In genomic region chr11:23497335-23497717, GRCm38 (mm10) we compare ENCODE assay signal across 8 mouse cellular contexts. TPM values are rescaled to one million over a fixed set of nuclear protein-coding genes. Genes with fewer than 3 reads are reported as not detected.
DNase-seq lines count a peak whose midpoint lies in the region; ATAC-seq and TF ChIP-seq lines count a peak whose summit lies in the region.

No protein-coding gene starts in this region.

- peaks cover 22% of the 10 kb centered on the region for H3K4me1 ChIP-seq in kidney, embryonic 15.5 days
- peaks cover 36% of the 10 kb centered on the region for H3K4me1 ChIP-seq in liver, embryonic 12.5 days

- no peak for TF ChIP-seq CTCF in gastrocnemius, adult 2 months (IDR thresholded peaks at IDR 0.05)

- intact Hi-C loops in gastrocnemius, adult 2 months (cut with DNase I) = loop anchor here (5.0 to 10.0 kb wide), 4 partner anchors 135 to 1930 kb away; partner anchors contain the start of genes 0610010F05Rik, Commd1, Gm28048 and Pex13

- no peak for TF ChIP-seq POLR2A in myocyte (IDR thresholded peaks at IDR 0.05; ENCODE audit: insufficient read length, low read depth)

- peak overlapping the region; percentile 96 for H3K27ac ChIP-seq in gastrocnemius, adult 2 months
- H3K27ac ChIP-seq in kidney, embryonic 15.5 days = peak overlapping the region; percentile 97
- H3K27ac ChIP-seq in liver, embryonic 12.5 days = peak overlapping the region; percentile 92

- peak; percentile 88 for ATAC-seq in kidney, embryonic 15.5 days (replicated peaks; ENCODE audit: low FRiP score)
- peak; percentile 69 for ATAC-seq in liver, embryonic 12.5 days

- peak overlapping the region; percentile 75 for H3K4me2 ChIP-seq in kidney, embryonic 15.5 days
- H3K4me2 ChIP-seq in liver, embryonic 12.5 days = peak overlapping the region; percentile 86
- peak overlapping the region; percentile 92 for H3K4me2 ChIP-seq in myocyte (ENCODE audit: low read depth)

- peak overlapping the region; percentile 89 for H3K9ac ChIP-seq in kidney, embryonic 15.5 days
- H3K9ac ChIP-seq in liver, embryonic 12.5 days = peak overlapping the region; percentile 95

- H3K79me2 ChIP-seq in myocyte (ENCODE audit: control insufficient read depth, insufficient read depth) = peaks cover 33% of the 10 kb centered on the region

- no peaks in the 10 kb centered on the region for H3K9me3 ChIP-seq in kidney, embryonic 15.5 days (replicated peaks)
- H3K9me3 ChIP-seq in liver, embryonic 12.5 days (replicated peaks) = no peaks in the 10 kb centered on the region

- peak overlapping the region; percentile 100 for H3K4me3 ChIP-seq in gastrocnemius, adult 2 months
- peak overlapping the region; percentile 89 for H3K4me3 ChIP-seq in kidney, embryonic 15.5 days (replicated peaks)
- peak overlapping the region; percentile 81 for H3K4me3 ChIP-seq in liver, embryonic 12.5 days
- peak overlapping the region; percentile 57 for H3K4me3 ChIP-seq in myocyte

- under 1% methylated on average over 22 of the region's 22 CpGs for WGBS in kidney, embryonic 15.5 days
- WGBS in liver, embryonic 12.5 days (ENCODE audit: insufficient replicate concordance) = under 1% methylated on average over 21 of the region's 22 CpGs

- no peaks in the 10 kb centered on the region for H3K27me3 ChIP-seq in kidney, embryonic 15.5 days
- H3K27me3 ChIP-seq in liver, embryonic 12.5 days (replicated peaks) = peaks cover 3% of the 10 kb centered on the region; the same call in 1 of the 2 replicates
- H3K27me3 ChIP-seq in myocyte (ENCODE audit: control insufficient read depth, insufficient read depth, insufficient read length) = no peaks in the 10 kb centered on the region

- peaks cover 31% of the 10 kb centered on the region for H3K36me3 ChIP-seq in kidney, embryonic 15.5 days
- H3K36me3 ChIP-seq in liver, embryonic 12.5 days = peaks cover 41% of the 10 kb centered on the region
- H3K36me3 ChIP-seq in myocyte (ENCODE audit: control insufficient read depth, insufficient read depth) = peaks cover 23% of the 10 kb centered on the region

- DNase-seq in urinary bladder, postnatal 25 days (ENCODE audit: low spot score) = peak; percentile 63
- DNase-seq in urinary bladder, postnatal 10 days (ENCODE audit: low spot score) = no peak
- peak; percentile 57 to 60 for DNase-seq in cerebellum, postnatal 36 days
- peak; percentile 84 for DNase-seq in gastrocnemius, adult 2 months
- DNase-seq in yolk sac, embryonic 10.5 days (ENCODE audit: low spot score) = peak; percentile 73

- H3ac ChIP-seq in myocyte (ENCODE audit: control insufficient read depth, insufficient read length) = peak overlapping the region; percentile 71

TF ChIP-seq in myocyte, 11 proteins besides CTCF, POLR2A, EP300 and RAD21:
- TF ChIP-seq POLR2AphosphoS2 (IDR thresholded peaks at IDR 0.05; ENCODE audit: insufficient read length, low read depth) = no peak
- no peak for TF ChIP-seq TCF12 (IDR thresholded peaks at IDR 0.05; ENCODE audit: insufficient read depth, poor library complexity, severe bottlenecking)
- no peak for TF ChIP-seq TCF3 (IDR thresholded peaks at IDR 0.05; ENCODE audit: insufficient read length, low read depth)
- no peak for TF ChIP-seq E2F4 (IDR thresholded peaks at IDR 0.05; ENCODE audit: insufficient read depth)
- peak; percentile 2 to 76 (median 72) for TF ChIP-seq MYOG (IDR thresholded peaks at IDR 0.05; ENCODE audit: control insufficient read depth in 1 of 3, insufficient read depth in 1 of 3, insufficient read length in 2 of 3, low read depth in 2 of 3)
- no peak for TF ChIP-seq REST (IDR thresholded peaks at IDR 0.05; ENCODE audit: insufficient read depth, insufficient read length)
- TF ChIP-seq MYOD1 (IDR thresholded peaks at IDR 0.05; ENCODE audit: control insufficient read depth in 1 of 3, insufficient read length in 2 of 3, low read depth in 2 of 3) = peak in 2 of 3 experiments; percentile 70 to 75

RNA-seq across cellular contexts. Expression of gene Ahsa2, which starts 0.5 kb away (rescaled TPM):
- total RNA-seq in gastrocnemius, adult 2 months (2021) = 10 to 100 TPM; 37.7 to 44.7 TPM
- polyA plus RNA-seq in kidney, embryonic 15.5 days (2015; fragmentation: Nextera tagmentation; extraction: Ambion mirVana) = 75.5 and 86.8 TPM in 2 replicates
- polyA plus RNA-seq in liver, embryonic 12.5 days (2016; fragmentation: Nextera tagmentation; extraction: Ambion mirVana) = 44.5 and 51.0 TPM in 2 replicates
- polyA plus RNA-seq in myocyte (2012; fragmentation: generic; extraction: Trizol) = 31.1 TPM

RNA-seq across cellular contexts. Expression of gene 1700093K21Rik, which starts 23.6 kb away (rescaled TPM):
- total RNA-seq in gastrocnemius, adult 2 months (2021) = not detected
- not detected in 2 replicates for polyA plus RNA-seq in kidney, embryonic 15.5 days (2015; fragmentation: Nextera tagmentation; extraction: Ambion mirVana)
- polyA plus RNA-seq in liver, embryonic 12.5 days (2016; fragmentation: Nextera tagmentation; extraction: Ambion mirVana) = not detected in 2 replicates
- 0.22 TPM for polyA plus RNA-seq in myocyte (2012; fragmentation: generic; extraction: Trizol)
